Mouse (Mus musculus) thymus, adult 2 months (tissue): ENCODE data around the gene Sla2. TPM values are rescaled to one million over a fixed set of nuclear protein-coding genes. Genes with fewer than 3 reads are reported as not detected.
"Not testable (repeated sequence)": the region's sequence is repeated elsewhere in the genome, so short reads cannot be mapped to it uniquely, and the experiment has no call there.

Experiments used
- DNase-seq: peaks from one replicate; pipeline ENCODE4 v3.0.0; 2021
- H3K27ac ChIP-seq: fragments of 200-500 bp; 2 replicates; pipeline ENCODE4 v1.5.1; 2012; ENCODE audit warnings: low read length, control low read depth; ENCODE audit not compliant: control insufficient read depth, insufficient read depth
- H3K27me3 ChIP-seq: fragments of 200-500 bp; 2 replicates; pipeline ENCODE4 v1.6.1; 2012; ENCODE audit warnings: mild to moderate bottlenecking, low read length, moderate library complexity, mixed read lengths; ENCODE audit not compliant: control insufficient read depth, insufficient read depth
- H3K36me3 ChIP-seq: fragments of 200-500 bp; 2 replicates; pipeline ENCODE4 v1.6.1; 2012; ENCODE audit warnings: mild to moderate bottlenecking, low read length, moderate library complexity; ENCODE audit not compliant: control insufficient read depth, insufficient read depth
- H3K4me1 ChIP-seq: fragments of 200-500 bp; replicated peaks from 2 replicates; pipeline ENCODE4 v1.6.1; 2012; ENCODE audit warnings: low read length; ENCODE audit not compliant: control insufficient read depth, insufficient read depth
- H3K4me3 ChIP-seq: fragments of 200-500 bp; 2 replicates; pipeline ENCODE4 v1.5.1; 2012; ENCODE audit warnings: mild to moderate bottlenecking, low read length, control low read depth, moderate library complexity; ENCODE audit not compliant: control insufficient read depth, insufficient read depth
- CTCF ChIP-seq: fragments of 200-500 bp; IDR thresholded peaks from 2 replicates; pipeline ENCODE4 v1.5.1; 2012; ENCODE audit warnings: mild to moderate bottlenecking, control low read depth, low read length, moderate library complexity, borderline replicate concordance; ENCODE audit not compliant: control insufficient read depth, poor library complexity, insufficient read depth; ENCODE audit errors: extremely low read depth
- POLR2A ChIP-seq: fragments of 200-500 bp; IDR thresholded peaks from 2 replicates; pipeline ENCODE4 v1.6.1; 2012; ENCODE audit warnings: mild to moderate bottlenecking, low read length, control low read depth, moderate library complexity; ENCODE audit not compliant: control insufficient read depth, poor library complexity, insufficient read depth; ENCODE audit errors: extremely low read depth
- WGBS: fragments of 180-500 bp; shearing (Covaris S2); methylation state at CpG from one replicate; pipeline ENCODE4 v1.1.7; 2018; 5-methylcytosine and 5-hydroxymethylcytosine counted together
- polyA plus RNA-seq: library from polyadenylated mRNA; depleted of rRNA; stranded (reverse); fragments of >200 nt; gene quantifications from 2 replicates; pipeline ENCODE4 v1.2.3, GENCODE M21; 2012

Sla2 gene
- polyA plus RNA-seq, 1 experiment, result 120 TPM

GRCm38 (mm10) chr2:156918562-156918961 is 31.6 kb upstream of the Sla2 start:
- Histone ChIP-seq H3K27me3 (no peaks in the 10 kb centered on the region), H3K27ac (no peak overlapping the region), H3K4me3 (no peak overlapping the region), H3K36me3 (no peaks in the 10 kb centered on the region), H3K4me1 (peaks cover 19% of the 10 kb centered on the region)
- peak; percentile 56 for DNase-seq
- no peak for TF ChIP-seq POLR2A
- no peak for TF ChIP-seq CTCF
- 3% methylated on average over 4 of the region's 4 CpGs for WGBS

GRCm38 (mm10) chr2:156916419-156917125 is 29.6 kb upstream of the Sla2 start:
- WGBS, result 97% methylated on average over 3 of the region's 3 CpGs
- peaks cover 19% of the 10 kb centered on the region for H3K4me1 ChIP-seq

GRCm38 (mm10) chr2:156915559-156915958 is 28.6 kb upstream of the Sla2 start:
- Histone ChIP-seq H3K4me1 (peaks cover 19% of the 10 kb centered on the region), H3K27me3 (no peaks in the 10 kb centered on the region), H3K4me3 (no peak overlapping the region), H3K27ac (no peak overlapping the region), H3K36me3 (no peaks in the 10 kb centered on the region)
- DNase-seq, result no peak
- TF ChIP-seq POLR2A (no peak), CTCF (no peak)
- 95% methylated on average over 3 of the region's 3 CpGs for WGBS

More at GRCm38 (mm10) chr2:156916419-156917125, 29.6 kb upstream of the Sla2 start:
- Histone ChIP-seq H3K36me3 (no peaks in the 10 kb centered on the region), H3K4me3 (no peak overlapping the region), H3K27ac (no peak overlapping the region), H3K27me3 (no peaks in the 10 kb centered on the region)
- no peak for DNase-seq
- TF ChIP-seq CTCF (no peak), POLR2A (no peak)

GRCm38 (mm10) chr2:156913191-156913590 is 26.2 kb upstream of the Sla2 start:
- DNase-seq, result no peak
- no peak for TF ChIP-seq POLR2A
- no peak for TF ChIP-seq CTCF
- peaks cover 6% of the 10 kb centered on the region for H3K4me1 ChIP-seq
- no peaks in the 10 kb centered on the region for H3K27me3 ChIP-seq
- no peak overlapping the region for H3K4me3 ChIP-seq
- WGBS, result 74% methylated on average over 5 of the region's 5 CpGs
- no peaks in the 10 kb centered on the region for H3K36me3 ChIP-seq
- H3K27ac ChIP-seq, result no peak overlapping the region

- not testable (repeated sequence) for H3K36me3 ChIP-seq, H3K27me3 ChIP-seq, H3K4me3 ChIP-seq, H3K27ac ChIP-seq, H3K4me1 ChIP-seq, DNase-seq
- 85% methylated on average over 4 of the region's 4 CpGs for WGBS
These were observed 18.9 kb upstream of the Sla2 start for GRCm38 (mm10) chr2:156905931-156906330.

GRCm38 (mm10) chr2:156904976-156905717 is 18.2 kb upstream of the Sla2 start:
- DNase-seq, result peak; percentile 20
- WGBS, result 81% methylated on average over 6 of the region's 6 CpGs
- Histone ChIP-seq H3K27me3 (no peaks in the 10 kb centered on the region), H3K36me3 (no peaks in the 10 kb centered on the region), H3K27ac (no peak overlapping the region), H3K4me1 (no peaks in the 10 kb centered on the region), H3K4me3 (no peak overlapping the region)
- no peak for TF ChIP-seq CTCF
